Mouse (Mus musculus): Measurements from ENCODE around the gene Pde4a. TPM values are rescaled to one million over a fixed set of nuclear protein-coding genes. Genes with fewer than 3 reads are reported as not detected.
A peak's percentile ranks its signal among the peaks of the same experiment; 100 is the strongest.

Gene Pde4a
- polyA plus RNA-seq, 1 experiment, result 0.05 TPM

DNA sequence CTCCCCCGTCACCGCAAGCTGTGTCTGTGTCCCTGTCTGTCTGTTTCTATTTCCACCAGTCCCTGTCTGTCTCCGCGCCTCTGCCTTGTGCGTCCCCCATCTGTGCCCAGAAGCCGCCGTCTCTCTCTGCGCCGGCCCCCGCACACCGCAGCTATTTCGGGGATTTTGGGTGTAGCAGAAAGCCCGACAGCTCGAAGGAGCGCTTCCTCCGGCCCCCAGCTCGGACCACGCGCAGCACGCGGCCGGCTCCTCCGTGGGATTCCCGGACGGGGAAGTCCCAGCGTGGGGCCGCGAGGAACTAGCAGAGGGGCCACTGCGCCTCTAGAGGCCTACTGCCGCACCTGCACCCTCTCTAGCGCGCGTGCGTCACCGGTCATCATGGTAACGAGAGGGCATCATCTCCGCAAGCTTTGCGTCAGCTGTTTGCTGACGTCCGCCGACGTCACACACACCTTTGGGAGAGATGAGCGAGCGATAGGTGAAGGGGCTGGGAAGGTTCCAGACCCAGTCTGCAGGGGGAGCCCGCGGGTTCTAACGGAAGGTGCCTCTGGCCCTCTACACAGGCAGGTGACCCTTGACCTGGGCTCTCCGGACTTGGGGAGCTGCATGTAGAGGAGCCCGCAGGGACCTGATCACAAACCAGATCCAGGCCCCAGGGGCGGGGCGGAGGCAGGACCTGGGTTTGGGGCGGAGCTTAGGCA is 4.2 kb upstream of the Pde4a start:
- Histone ChIP-seq H3K27me3 (ENCODE audit: control insufficient read depth) (peaks cover 61% of the 10 kb centered on the region), H3K36me3 (ENCODE audit: control insufficient read depth) (no peaks in the 10 kb centered on the region), H3K9me3 (ENCODE audit: control insufficient read depth, low read length) (peaks cover 6% of the 10 kb centered on the region; the same call in 1 of the 2 replicates), H3K4me3 (replicated peaks) (peak overlapping the region; percentile 66), H3K4me1 (ENCODE audit: control insufficient read depth) (peaks cover 34% of the 10 kb centered on the region)
- TF ChIP-seq GATA1 (IDR thresholded peaks at IDR 0.05; ENCODE audit: low read length) (no peak), TAL1 (IDR thresholded peaks at IDR 0.05; ENCODE audit: low read length) (no peak)

DNA sequence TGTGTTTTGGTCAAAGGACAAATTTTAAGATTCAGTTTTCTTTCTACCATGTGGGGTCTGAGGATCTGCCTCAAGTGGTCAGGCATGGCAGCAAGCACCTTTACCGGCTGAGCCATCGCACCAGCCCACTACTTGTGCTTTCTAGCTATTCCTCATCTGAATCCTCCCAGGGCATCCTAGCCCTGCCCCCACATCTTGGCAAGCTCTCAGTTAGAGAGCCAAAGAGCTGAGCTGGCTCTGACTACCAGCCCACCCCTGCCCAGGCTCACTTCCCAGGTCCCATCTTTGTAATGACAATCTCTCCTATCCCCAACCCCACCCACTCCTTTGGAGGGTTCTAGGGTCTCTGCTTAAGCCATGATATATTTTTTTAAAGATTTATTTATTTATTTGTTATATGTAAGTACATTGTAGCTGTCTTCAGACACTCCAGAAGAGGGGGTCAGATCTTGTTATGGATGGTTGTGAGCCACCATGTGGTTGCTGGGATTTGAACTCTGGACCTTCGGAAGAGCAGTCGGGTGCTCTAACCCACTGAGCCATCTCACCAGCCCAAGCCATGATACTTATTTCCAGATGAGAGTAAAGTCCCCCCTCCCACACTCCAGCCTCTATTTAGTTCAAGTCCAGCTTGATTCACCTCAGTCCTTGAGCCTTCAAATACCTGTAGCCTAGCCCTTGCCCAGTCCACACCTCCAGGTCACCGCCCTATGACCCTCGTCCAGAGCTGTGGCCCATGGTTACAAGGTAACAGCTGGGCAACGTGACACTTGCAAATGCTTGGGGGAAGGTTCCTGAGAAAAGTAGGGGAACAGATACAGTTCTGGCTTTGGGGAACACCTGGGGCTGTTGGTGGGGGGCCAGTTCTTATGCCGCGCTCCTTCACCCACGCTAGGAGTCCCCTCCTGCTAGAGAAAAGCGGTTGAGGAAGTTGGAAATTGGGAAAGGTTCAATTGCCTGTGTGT is 2.1 kb upstream of the Pde4a start:
- TF ChIP-seq TAL1 (IDR thresholded peaks at IDR 0.05; ENCODE audit: low read length) (no peak), GATA1 (IDR thresholded peaks at IDR 0.05; ENCODE audit: low read length) (no peak)
- H3K4me1 ChIP-seq (ENCODE audit: control insufficient read depth), result peaks cover 54% of the 10 kb centered on the region
- no peak overlapping the region for H3K4me3 ChIP-seq (replicated peaks)
- H3K36me3 ChIP-seq (ENCODE audit: control insufficient read depth), result no peaks in the 10 kb centered on the region
- peaks cover 6% of the 10 kb centered on the region; the same call in 1 of the 2 replicates for H3K9me3 ChIP-seq (ENCODE audit: control insufficient read depth, low read length)
- H3K27me3 ChIP-seq (ENCODE audit: control insufficient read depth), result peaks cover 70% of the 10 kb centered on the region

DNA sequence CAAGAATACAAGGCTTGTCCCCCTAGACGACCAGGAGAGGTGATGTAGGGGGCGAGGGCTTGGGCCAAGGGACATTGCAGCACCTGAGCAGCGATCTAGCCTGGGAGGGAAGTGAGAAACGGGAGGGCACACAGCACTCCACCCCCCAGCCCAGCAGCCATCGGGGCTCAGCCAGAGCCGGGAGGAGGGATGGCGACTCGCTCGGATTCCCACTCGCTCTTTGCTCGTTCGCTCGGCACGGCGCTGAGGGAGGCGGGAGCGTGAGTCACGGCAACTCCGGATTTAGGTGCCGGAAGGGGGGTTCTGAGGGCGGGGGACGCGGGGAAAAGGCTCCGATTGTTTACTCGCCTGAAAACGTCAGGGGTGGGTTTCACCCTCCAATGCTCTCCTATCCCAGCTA is 1.4 kb upstream of the Pde4a start:
- Histone ChIP-seq H3K27me3 (ENCODE audit: control insufficient read depth) (peaks cover 68% of the 10 kb centered on the region), H3K36me3 (ENCODE audit: control insufficient read depth) (no peaks in the 10 kb centered on the region), H3K9me3 (ENCODE audit: control insufficient read depth, low read length) (peaks cover 6% of the 10 kb centered on the region; the same call in 1 of the 2 replicates), H3K4me3 (replicated peaks) (no peak overlapping the region), H3K4me1 (ENCODE audit: control insufficient read depth) (peaks cover 61% of the 10 kb centered on the region)
- TF ChIP-seq GATA1 (IDR thresholded peaks at IDR 0.05; ENCODE audit: low read length) (no peak), TAL1 (IDR thresholded peaks at IDR 0.05; ENCODE audit: low read length) (no peak)

DNA sequence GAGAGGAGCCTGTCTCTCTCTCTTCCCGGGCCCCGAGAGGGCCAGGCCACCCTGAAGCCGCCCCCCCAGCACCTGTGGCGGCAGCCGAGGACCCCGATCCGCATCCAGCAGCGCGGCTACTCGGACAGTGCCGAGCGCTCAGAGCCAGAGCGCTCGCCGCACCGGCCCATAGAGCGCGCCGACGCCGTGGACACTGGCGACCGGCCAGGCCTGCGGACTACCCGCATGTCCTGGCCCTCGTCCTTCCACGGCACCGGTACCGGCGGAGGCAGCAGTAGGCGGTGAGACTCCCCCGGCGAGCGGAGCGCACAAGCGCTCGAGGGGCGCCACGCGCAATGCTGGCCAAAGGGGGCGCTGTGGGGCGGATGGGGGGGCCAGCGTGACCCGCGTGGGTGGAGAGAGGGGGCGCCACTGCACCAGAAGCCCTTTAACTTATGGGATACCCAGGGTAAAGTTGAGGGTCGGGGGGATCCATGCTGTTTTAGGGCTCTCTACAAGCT is 488 bp downstream of the Pde4a start:
- TF ChIP-seq TAL1 (IDR thresholded peaks at IDR 0.05; ENCODE audit: low read length), result no peak
- TF ChIP-seq GATA1 (IDR thresholded peaks at IDR 0.05; ENCODE audit: low read length), result no peak
- H3K27me3 ChIP-seq (ENCODE audit: control insufficient read depth), result peaks cover 63% of the 10 kb centered on the region
- peak overlapping the region; percentile 43 for H3K4me3 ChIP-seq (replicated peaks)
- peaks cover 6% of the 10 kb centered on the region; the same call in 1 of the 2 replicates for H3K9me3 ChIP-seq (ENCODE audit: control insufficient read depth, low read length)
- H3K4me1 ChIP-seq (ENCODE audit: control insufficient read depth), result peaks cover 57% of the 10 kb centered on the region
- H3K36me3 ChIP-seq (ENCODE audit: control insufficient read depth), result no peaks in the 10 kb centered on the region

DNA sequence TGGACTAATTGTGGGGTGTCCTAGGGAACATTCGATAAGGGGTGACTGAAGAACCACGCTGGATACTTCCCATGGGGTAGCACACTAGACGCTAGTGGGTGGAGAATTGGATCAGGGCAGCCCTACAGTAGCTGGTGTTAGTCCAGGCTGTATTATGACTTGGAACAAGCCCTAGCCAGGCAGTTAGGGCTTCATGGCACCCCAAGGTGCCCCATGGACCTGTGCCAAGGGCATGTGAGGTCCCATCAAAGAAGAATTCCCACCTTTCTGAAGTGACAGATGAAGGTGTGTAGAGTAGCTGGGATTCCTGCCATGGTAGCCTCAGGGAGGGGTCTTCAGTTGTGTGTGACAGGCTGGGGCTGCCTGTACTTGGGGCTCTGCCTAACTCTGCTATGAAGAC is 1.0 kb downstream of the Pde4a start:
- Histone ChIP-seq H3K36me3 (ENCODE audit: control insufficient read depth) (no peaks in the 10 kb centered on the region), H3K9me3 (ENCODE audit: control insufficient read depth, low read length) (peaks cover 6% of the 10 kb centered on the region; the same call in 1 of the 2 replicates), H3K27me3 (ENCODE audit: control insufficient read depth) (peaks cover 58% of the 10 kb centered on the region), H3K4me1 (ENCODE audit: control insufficient read depth) (peaks cover 52% of the 10 kb centered on the region), H3K4me3 (replicated peaks) (no peak overlapping the region)
- no peak for TF ChIP-seq TAL1 (IDR thresholded peaks at IDR 0.05; ENCODE audit: low read length)
- no peak for TF ChIP-seq GATA1 (IDR thresholded peaks at IDR 0.05; ENCODE audit: low read length)

DNA sequence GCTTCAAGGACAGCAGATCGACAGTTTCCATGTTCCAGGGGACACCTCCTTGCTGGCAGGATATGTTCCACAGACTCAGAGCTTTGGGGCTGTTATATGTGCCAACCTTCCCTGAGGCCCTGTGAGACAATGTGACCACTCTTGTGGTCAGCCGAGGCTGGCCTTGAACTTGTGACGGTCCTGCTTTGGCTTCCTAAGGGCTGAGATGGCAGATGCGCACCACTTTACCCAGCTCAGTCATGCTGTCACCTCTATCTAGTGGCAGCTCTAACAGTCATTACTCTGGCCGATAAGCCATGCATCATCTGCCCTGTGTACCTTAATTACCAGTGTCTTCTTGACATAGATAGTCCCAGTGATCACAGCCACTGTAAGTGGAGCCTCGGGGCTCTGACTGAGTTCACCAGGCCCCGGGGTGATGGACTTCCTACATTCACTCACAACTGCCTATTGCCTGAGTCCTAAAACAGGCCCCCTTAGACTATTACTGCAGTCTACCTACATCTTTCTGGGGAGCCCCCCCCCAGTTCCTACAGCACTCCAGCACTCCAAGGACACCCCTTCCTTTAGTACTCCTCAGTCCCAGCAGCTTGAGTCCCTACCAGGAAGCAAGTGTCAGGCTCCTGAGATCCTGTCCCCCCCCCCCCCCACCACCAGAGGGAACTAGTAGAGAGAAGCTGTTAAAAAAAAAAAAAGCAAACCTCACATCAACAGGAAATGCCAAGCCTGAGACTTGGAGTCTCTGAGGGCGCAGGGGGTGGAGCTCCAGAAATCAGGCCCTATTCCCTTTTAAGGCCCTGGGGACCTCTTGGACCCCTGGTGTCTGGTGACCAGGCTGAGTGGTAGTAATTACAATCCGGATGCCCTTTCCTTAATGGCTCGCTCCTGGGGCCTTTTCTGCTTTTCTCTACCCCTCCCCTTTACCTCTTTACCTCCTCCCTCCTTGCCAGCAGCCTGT is 1.9 kb downstream of the Pde4a start:
- Histone ChIP-seq H3K36me3 (ENCODE audit: control insufficient read depth) (no peaks in the 10 kb centered on the region), H3K9me3 (ENCODE audit: control insufficient read depth, low read length) (peaks cover 6% of the 10 kb centered on the region; the same call in 1 of the 2 replicates), H3K4me1 (ENCODE audit: control insufficient read depth) (peaks cover 50% of the 10 kb centered on the region), H3K4me3 (replicated peaks) (peak overlapping the region; percentile 64), H3K27me3 (ENCODE audit: control insufficient read depth) (peaks cover 49% of the 10 kb centered on the region)
- TF ChIP-seq TAL1 (IDR thresholded peaks at IDR 0.05; ENCODE audit: low read length) (no peak), GATA1 (IDR thresholded peaks at IDR 0.05; ENCODE audit: low read length) (no peak)

DNA sequence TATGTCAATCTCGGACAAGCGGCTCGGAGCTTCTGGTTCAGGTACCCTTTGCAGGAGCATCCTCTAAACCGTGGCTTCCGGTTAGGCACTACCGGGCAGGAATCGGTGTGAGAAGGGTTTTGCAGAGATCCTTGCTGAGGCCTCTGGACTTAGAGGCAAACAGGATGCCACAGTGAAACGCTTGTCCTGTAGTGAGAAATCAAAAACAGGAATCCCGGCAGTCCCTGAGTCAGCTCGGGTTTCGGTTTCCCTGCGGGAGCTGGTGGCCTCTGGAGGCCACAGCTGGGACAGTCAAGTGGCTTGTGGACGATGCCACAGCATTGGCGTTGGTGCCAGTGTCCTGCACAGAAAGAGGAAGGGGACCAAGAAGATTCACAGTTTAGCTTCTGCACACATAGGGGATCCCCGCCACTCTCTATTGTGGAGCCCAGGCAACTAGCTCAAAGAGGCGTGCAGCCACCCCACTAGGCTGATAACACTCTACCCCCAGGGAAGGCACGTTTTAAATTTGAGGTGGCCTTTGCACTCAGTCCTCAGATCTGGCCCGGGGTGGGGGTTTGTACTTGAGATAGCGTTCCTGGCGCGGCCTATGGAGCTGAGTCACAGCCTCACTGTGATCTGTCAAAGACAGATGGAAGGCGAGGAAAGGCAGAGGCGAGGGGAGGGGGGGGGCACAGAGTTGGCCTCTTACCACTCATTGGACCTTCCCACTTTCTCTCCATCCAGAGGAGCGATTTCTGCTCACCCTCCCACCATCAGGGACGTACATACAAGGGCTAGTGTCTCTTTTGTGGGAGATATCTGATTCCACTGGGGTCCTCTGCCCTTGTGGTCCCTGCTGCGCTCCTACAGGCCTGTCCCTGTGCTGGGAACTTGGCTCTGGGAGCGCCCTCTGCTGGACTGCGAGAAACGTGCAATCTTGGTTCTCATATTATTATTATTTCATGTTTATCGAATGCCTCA is 2.9 kb downstream of the Pde4a start:
- H3K27me3 ChIP-seq (ENCODE audit: control insufficient read depth), result peaks cover 39% of the 10 kb centered on the region

More for the DNA sequence above, 2.9 kb downstream of the Pde4a start:
- Histone ChIP-seq H3K4me1 (ENCODE audit: control insufficient read depth) (peaks cover 50% of the 10 kb centered on the region), H3K36me3 (ENCODE audit: control insufficient read depth) (no peaks in the 10 kb centered on the region), H3K4me3 (replicated peaks) (peak overlapping the region; percentile 64), H3K9me3 (ENCODE audit: control insufficient read depth, low read length) (peaks cover 6% of the 10 kb centered on the region; the same call in 1 of the 2 replicates)
- no peak for TF ChIP-seq TAL1 (IDR thresholded peaks at IDR 0.05; ENCODE audit: low read length)
- TF ChIP-seq GATA1 (IDR thresholded peaks at IDR 0.05; ENCODE audit: low read length), result no peak
